Mouse (Mus musculus) heart, embryonic 11.5 days (tissue): ENCODE data around the gene Tpbgl. TPM values are rescaled to one million over a fixed set of nuclear protein-coding genes. Genes with fewer than 3 reads are reported as not detected.

Experiments
- ATAC-seq: fragments of 200-750 bp; cut with Nextera tagmentation; replicated peaks from 2 replicates; pipeline ENCODE4 v1.8.0; 2017; ENCODE audit warnings: moderate library complexity; ENCODE audit not compliant: insufficient number of reproducible peaks, low FRiP score, low TSS enrichment
- H3K27ac ChIP-seq: fragments of 300-500 bp; sonication (generic); 2 replicates; pipeline ENCODE4 v1.5.1; 2014; ENCODE audit warnings: mild to moderate bottlenecking, low read depth, low read length
- H3K27me3 ChIP-seq: fragments of 300-500 bp; sonication (generic); 2 replicates; pipeline ENCODE4 v1.6.1; 2014; ENCODE audit warnings: mild to moderate bottlenecking, low read length, mixed read lengths; ENCODE audit not compliant: control insufficient read depth, insufficient read depth
- H3K36me3 ChIP-seq: fragments of 300-500 bp; sonication (generic); 2 replicates; pipeline ENCODE4 v1.6.1; 2014; ENCODE audit warnings: mild to moderate bottlenecking, low read length, moderate library complexity, mixed read lengths; ENCODE audit not compliant: control insufficient read depth, insufficient read depth
- H3K4me1 ChIP-seq: fragments of 300-500 bp; sonication (generic); 2 replicates; pipeline ENCODE4 v1.6.1; 2014; ENCODE audit warnings: low read length; ENCODE audit not compliant: control insufficient read depth, insufficient read depth
- H3K4me2 ChIP-seq: fragments of 300-500 bp; sonication (generic); 2 replicates; pipeline ENCODE4 v1.6.1; 2014; ENCODE audit warnings: mild to moderate bottlenecking, moderate library complexity
- H3K4me3 ChIP-seq: fragments of 300-500 bp; sonication (generic); 2 replicates; pipeline ENCODE4 v1.5.1; 2014; ENCODE audit warnings: low read depth, low read length
- H3K9ac ChIP-seq: fragments of 300-500 bp; sonication (generic); 2 replicates; pipeline ENCODE4 v1.6.1; 2014; ENCODE audit warnings: mild to moderate bottlenecking, low read depth, low read length, moderate library complexity
- H3K9me3 ChIP-seq: fragments of 300-500 bp; sonication (generic); replicated peaks from 2 replicates; pipeline ENCODE4 v1.6.1; 2016; ENCODE audit warnings: low read length; ENCODE audit not compliant: control insufficient read depth
- WGBS: fragments of 180-500 bp; shearing (Covaris S2); extraction: QIAGEN DNeasy Blood & Tissue Kit; methylation state at CpG from one replicate; pipeline ENCODE4 v1.1.7; 2014; ENCODE audit not compliant: insufficient replicate concordance; 5-methylcytosine and 5-hydroxymethylcytosine counted together
- polyA plus RNA-seq: library from polyadenylated mRNA; unstranded; fragments of >200 nt; fragmentation: Nextera tagmentation; extraction: Ambion mirVana; gene quantifications from 2 replicates; pipeline ENCODE4 v1.2.1, GENCODE M21; 2014

Gene Tpbgl
- polyA plus RNA-seq, 1 experiment from 2014 or later, result 1.4 TPM

- H3K9me3 ChIP-seq, result no peaks in the 10 kb centered on the region
- no peak overlapping the region for H3K4me2 ChIP-seq
- WGBS, result 85% methylated on average over 10 of the region's 10 CpGs
- peaks cover 4% of the 10 kb centered on the region; the same call in 1 of the 2 replicates for H3K27me3 ChIP-seq
- no peak overlapping the region for H3K4me3 ChIP-seq
- no peak overlapping the region for H3K9ac ChIP-seq
- H3K27ac ChIP-seq, result no peak overlapping the region
- H3K36me3 ChIP-seq, result no peaks in the 10 kb centered on the region
- no peak for ATAC-seq
- peaks cover 11% of the 10 kb centered on the region for H3K4me1 ChIP-seq
Observed at GRCm38 (mm10) chr7:99665731-99666452, 39.0 kb upstream of the Tpbgl start.

- no peak for ATAC-seq
Observed at GRCm38 (mm10) chr7:99664571-99665485, 37.9 kb upstream of the Tpbgl start.

GRCm38 (mm10) chr7:99663507-99664220, 36.8 kb upstream of the Tpbgl start:
- no peak overlapping the region for H3K9ac ChIP-seq
- WGBS, result 75% methylated on average over 9 of the region's 9 CpGs
- no peak overlapping the region for H3K4me3 ChIP-seq
- H3K4me2 ChIP-seq, result no peak overlapping the region
- no peaks in the 10 kb centered on the region for H3K36me3 ChIP-seq
- peaks cover 8% of the 10 kb centered on the region for H3K27me3 ChIP-seq
- ATAC-seq, result no peak
- H3K9me3 ChIP-seq, result no peaks in the 10 kb centered on the region
- peaks cover 7% of the 10 kb centered on the region for H3K4me1 ChIP-seq
- H3K27ac ChIP-seq, result no peak overlapping the region

More at GRCm38 (mm10) chr7:99664571-99665485, 37.9 kb upstream of the Tpbgl start:
- H3K9me3 ChIP-seq, result no peaks in the 10 kb centered on the region
- no peak overlapping the region for H3K4me2 ChIP-seq
- no peak overlapping the region for H3K9ac ChIP-seq
- no peak overlapping the region for H3K4me3 ChIP-seq
- H3K36me3 ChIP-seq, result no peaks in the 10 kb centered on the region
- 48% methylated on average over 11 of the region's 11 CpGs for WGBS
- no peak overlapping the region for H3K27ac ChIP-seq
- H3K27me3 ChIP-seq, result peaks cover 4% of the 10 kb centered on the region; the same call in 1 of the 2 replicates
- H3K4me1 ChIP-seq, result peaks cover 11% of the 10 kb centered on the region

- H3K4me2 ChIP-seq, result no peak overlapping the region
- H3K27me3 ChIP-seq, result peaks cover 9% of the 10 kb centered on the region
- 56% methylated on average over 2 of the region's 2 CpGs for WGBS
- no peak overlapping the region for H3K27ac ChIP-seq
- H3K4me1 ChIP-seq, result peaks cover 7% of the 10 kb centered on the region
- H3K9me3 ChIP-seq, result no peaks in the 10 kb centered on the region
- no peaks in the 10 kb centered on the region for H3K36me3 ChIP-seq
- no peak overlapping the region for H3K4me3 ChIP-seq
- H3K9ac ChIP-seq, result no peak overlapping the region
- no peak for ATAC-seq
Observed at GRCm38 (mm10) chr7:99662311-99662710, 35.4 kb upstream of the Tpbgl start.

GRCm38 (mm10) chr7:99661571-99662230, 34.8 kb upstream of the Tpbgl start:
- H3K4me2 ChIP-seq, result no peak overlapping the region
- H3K9me3 ChIP-seq, result no peaks in the 10 kb centered on the region
- H3K36me3 ChIP-seq, result no peaks in the 10 kb centered on the region
- WGBS, result 59% methylated on average over 14 of the region's 14 CpGs
- peaks cover 7% of the 10 kb centered on the region for H3K4me1 ChIP-seq
- H3K9ac ChIP-seq, result no peak overlapping the region
- no peak for ATAC-seq
- no peak overlapping the region for H3K27ac ChIP-seq
- H3K27me3 ChIP-seq, result peaks cover 9% of the 10 kb centered on the region
- H3K4me3 ChIP-seq, result no peak overlapping the region

- peaks cover 9% of the 10 kb centered on the region for H3K27me3 ChIP-seq
- no peak for ATAC-seq
- WGBS, result 90% methylated on average over 9 of the region's 9 CpGs
Observed at GRCm38 (mm10) chr7:99661071-99661470, 34.2 kb upstream of the Tpbgl start.

GRCm38 (mm10) chr7:99659379-99660029, 32.6 kb upstream of the Tpbgl start:
- Histone ChIP-seq H3K4me2 (no peak overlapping the region), H3K4me3 (no peak overlapping the region), H3K9ac (no peak overlapping the region), H3K9me3 (no peaks in the 10 kb centered on the region), H3K27me3 (peaks cover 9% of the 10 kb centered on the region), H3K36me3 (no peaks in the 10 kb centered on the region), H3K27ac (no peak overlapping the region), H3K4me1 (peaks cover 3% of the 10 kb centered on the region; the same call in 1 of the 2 replicates)
- no peak for ATAC-seq
- 44% methylated on average over 12 of the region's 12 CpGs for WGBS

More at GRCm38 (mm10) chr7:99661071-99661470, 34.2 kb upstream of the Tpbgl start:
- Histone ChIP-seq H3K4me1 (peaks cover 7% of the 10 kb centered on the region), H3K9ac (no peak overlapping the region; the same call in 1 of the 2 replicates), H3K4me2 (no peak overlapping the region), H3K4me3 (no peak overlapping the region), H3K9me3 (no peaks in the 10 kb centered on the region), H3K27ac (no peak overlapping the region), H3K36me3 (no peaks in the 10 kb centered on the region)
